Mouse (Mus musculus): ENCODE results near the gene Gm21988.

Gm21988 gene

DNA sequence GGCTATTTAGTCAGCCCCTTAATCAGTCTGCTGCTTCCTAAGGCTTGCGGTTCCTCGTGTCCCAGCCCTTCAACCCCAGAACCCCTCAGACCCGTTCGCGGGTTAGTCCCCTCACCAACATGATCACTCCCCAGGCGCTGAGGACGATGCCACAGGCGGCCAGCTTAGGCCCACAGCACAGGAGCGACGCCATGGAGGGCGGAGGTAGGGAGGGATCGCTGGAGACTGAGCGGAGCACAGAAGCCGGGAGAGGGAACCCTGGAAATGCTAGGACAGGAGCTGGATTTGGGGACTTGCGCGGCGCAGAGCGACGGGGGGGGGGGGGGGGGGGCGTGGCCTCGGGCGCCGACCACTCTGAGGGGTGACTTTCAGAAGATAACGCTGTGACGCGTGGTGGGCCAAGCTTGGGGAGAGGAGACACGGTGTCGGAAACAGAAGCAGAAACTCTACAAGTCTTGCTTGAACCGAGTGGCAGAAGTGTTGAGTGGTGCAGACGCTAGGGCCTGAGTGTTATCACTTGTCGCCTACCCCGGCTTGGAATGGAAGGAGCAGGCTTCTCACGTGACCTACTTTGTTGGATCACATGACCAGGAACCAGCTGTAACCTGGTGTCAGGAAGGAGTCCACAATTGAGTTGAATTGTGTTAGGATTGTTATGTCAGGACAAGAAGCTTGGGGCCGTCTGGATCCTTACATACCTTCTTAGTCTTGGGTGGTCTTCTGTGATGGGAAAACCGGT is at the start of gene Gm21988, which contains the start of gene Rnasek:
TSS of gene Gm21988 (minus strand) at position 290 of the 739 bp plus-strand sequence.
TSS of gene Rnasek (minus strand) at position 302 of the 739 bp plus-strand sequence.
- DNase-seq (ENCODE audit: low read depth, low spot score) = peak; percentile 83

DNA sequence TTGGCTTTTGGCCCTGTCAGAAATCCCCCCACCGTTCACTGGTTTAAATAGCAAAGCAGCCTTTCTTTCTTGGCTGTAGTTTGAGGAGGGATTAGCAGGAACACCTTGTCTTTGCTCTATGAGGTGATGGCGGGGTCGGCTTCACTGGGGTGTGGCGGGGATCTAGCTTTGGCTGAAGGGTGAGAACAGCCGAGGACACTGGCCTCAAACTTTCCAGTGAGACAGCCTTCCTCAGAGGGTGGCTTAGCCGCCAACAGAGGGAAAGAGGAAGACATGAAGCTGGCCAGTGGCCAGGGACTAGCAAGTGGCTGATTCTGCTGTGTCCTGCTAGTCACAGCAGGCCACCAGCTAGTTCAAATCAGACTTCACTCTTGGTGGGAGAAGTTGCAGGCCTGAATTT is 49.6 kb upstream of the Gm21988 start:
- DNase-seq (ENCODE audit: low read depth, low spot score) = no peak

DNA sequence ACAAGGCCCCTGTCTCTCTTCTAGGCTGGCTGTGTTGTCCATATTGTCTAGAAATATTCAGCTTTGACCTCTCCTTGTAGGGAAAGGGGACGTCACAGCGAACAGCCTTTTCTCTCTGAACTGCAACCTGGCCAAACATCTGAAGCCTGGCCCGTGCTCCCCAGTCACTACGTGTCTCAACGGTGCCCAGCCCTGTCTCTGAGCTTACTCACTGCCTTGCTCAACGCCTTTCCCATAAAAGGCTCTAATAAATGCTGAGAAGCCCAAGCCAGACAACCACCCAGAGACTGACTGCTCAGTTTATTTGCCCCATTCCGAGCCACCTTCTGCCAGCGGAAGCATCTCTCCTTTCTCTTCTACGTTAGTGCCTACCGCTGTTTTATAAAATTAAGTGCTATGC is 48.5 kb upstream of the Gm21988 start:
- DNase-seq (ENCODE audit: low read depth, low spot score) = no peak

DNA sequence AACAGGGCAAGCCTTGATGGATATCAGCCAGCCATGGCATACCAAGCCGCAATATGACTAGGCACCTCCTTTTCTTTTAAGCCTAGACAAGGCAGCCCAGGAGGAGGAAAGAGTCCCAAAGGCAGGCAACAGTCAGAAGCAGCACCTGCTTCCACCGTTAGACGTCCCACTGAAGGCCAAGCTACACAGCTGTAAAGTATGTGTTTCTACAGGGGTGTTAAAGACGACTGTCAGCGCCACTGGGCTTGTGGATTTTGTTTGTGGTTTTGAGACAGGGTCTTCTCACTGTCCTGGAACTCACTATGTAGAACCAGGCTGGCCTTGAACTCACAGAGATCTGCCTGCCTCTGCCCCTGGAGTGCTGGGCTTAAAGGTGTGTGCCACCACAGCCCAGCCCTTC is 46.1 kb upstream of the Gm21988 start:
- DNase-seq (ENCODE audit: low read depth, low spot score) = no peak

DNA sequence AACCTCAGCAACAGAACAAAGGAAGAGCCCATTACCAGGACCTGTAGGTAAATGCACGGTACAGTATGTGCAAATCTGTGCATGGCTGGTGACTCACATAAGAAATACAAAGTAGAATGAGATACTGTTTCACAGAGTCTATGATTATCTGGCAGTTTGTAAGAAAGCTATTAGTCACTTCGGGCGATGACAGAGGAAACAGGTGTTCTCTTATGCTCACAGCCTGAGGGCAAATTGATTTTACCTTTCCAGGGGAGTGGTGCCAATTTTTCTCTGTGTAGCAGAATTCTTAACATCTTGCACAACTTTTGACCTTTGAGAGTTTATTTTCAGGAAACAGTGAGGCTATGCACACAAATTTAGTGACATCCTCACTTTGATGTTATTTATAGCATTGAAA is 45.1 kb upstream of the Gm21988 start:
- no peak for DNase-seq (ENCODE audit: low read depth, low spot score)

DNA sequence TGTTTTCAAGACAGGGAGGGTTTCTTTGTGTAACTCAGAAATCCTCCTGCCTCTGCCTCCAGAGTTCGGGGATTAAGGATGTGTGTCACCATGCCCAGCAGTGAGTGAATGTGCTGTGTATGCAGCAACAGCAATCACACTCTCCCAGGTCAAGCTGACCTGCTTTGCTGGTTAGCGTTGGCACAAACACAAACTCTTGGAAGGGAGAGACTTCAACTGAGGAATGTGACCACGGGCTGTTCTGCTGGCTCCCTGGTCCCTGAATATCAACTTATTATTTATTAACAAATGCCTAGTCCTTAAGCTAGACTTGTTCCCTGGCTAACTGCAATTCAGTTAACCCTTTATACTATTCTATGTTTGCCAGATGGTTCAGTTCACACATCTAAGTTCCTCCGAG is 44.0 kb upstream of the Gm21988 start:
- no peak for DNase-seq (ENCODE audit: low read depth, low spot score)

DNA sequence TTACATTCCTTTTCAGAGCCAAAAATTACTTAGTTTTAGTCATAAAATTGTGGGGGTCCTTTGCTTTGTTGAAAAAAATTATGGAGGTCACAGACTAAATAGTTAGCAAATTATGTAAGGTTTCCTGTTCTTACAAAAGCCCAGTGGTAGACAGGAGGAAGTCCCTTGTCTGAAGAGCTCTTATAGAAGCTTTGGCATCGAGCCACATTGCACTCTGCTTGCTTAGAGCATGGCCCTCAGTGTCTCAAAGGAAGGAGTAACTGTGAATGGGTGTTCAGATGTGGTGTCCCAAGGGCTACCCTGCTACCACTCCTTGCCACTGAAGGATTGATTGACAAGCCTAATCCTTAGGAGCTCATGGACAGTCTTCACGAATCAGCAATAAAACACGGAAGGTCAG is 40.8 kb upstream of the Gm21988 start:
- no peak for DNase-seq (ENCODE audit: low read depth, low spot score)

DNA sequence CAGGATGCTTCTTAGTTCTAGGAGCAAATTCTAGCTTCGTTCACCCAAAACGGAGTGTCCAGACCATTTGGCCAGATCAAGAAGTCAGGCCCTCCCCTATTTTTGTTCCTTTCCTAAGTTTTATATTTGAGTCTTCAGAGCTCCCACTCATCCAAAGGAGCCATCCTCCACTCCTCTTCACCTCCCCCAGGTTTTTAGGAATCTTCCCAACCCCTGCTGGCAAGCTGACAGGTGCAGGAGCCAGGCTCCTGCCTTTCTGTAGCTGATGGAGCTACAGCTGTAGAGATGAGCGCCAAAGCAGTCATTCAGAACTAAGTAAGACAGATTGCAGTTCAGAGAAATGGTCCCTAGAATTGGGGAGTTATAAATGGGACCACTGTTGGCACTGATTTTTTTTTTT is 39.3 kb upstream of the Gm21988 start:
- no peak for DNase-seq (ENCODE audit: low read depth, low spot score)

- no peak for DNase-seq (ENCODE audit: low read depth, low spot score)
Observed at GRCm38 (mm10) chr11:70271641-70272040, 32.0 kb upstream of the Gm21988 start.

DNA sequence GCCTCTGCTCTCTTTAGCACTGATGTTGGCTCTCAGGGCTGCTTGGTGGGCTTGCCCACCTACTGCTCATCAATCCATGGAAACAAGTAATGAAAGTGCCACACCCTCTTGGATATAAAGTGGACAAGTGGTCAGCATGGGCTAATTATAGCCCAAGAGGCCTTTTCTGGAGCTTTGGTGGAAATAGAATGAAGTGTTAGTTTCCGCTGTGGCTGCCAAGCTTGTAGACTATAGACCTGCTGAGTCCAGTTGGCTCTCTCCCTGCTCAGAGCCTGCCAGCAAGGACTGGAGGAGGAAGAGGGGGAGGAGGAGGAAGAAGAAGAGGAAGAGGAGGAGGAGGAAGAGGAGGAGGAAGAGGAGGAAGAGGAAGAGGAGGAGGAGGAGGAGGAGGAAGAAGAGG is 26.8 kb upstream of the Gm21988 start:
- DNase-seq (ENCODE audit: low read depth, low spot score) = no peak

- no peak for DNase-seq (ENCODE audit: low read depth, low spot score)
Observed at GRCm38 (mm10) chr11:70265819-70266218, 26.2 kb upstream of the Gm21988 start.

GRCm38 (mm10) chr11:70265252-70265651 is 25.6 kb upstream of the Gm21988 start:
- no peak for DNase-seq (ENCODE audit: low read depth, low spot score)

GRCm38 (mm10) chr11:70259035-70259434 is 19.4 kb upstream of the Gm21988 start:
- no peak for DNase-seq (ENCODE audit: low read depth, low spot score)

DNA sequence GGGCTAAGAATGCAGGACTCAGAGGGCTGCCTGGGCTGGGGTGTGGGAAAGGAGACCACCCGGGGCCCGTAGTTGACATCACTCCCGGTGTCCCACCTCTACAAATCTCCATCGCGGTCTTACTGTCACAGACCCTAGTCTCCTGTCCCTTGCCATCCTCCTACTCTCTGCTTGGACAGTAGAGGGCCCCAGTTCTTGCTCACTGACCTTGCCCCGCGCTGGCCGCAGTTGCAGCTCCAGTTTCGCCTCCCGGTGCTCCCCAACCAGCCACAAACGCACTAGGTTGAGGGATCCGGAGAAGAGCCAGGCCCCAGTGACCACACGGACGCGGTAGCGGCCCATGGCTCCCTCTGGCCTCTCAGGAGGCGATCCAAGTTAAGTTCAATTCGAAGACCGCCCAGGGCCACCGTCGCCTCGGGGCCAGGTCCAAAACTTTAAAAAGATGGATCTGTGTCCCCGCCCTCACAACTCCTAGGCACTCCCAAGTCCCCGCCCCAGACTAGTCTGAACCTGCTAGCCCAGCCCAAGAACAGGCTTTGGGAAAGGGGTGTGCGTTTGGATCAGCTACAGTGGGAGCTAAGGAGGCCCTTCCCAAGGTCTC is 15.4 kb upstream of the Gm21988 start, which contains the start of gene Alox12:
TSS of gene Alox12 (minus strand) at position 423 of the 601 bp plus-strand sequence.
- DNase-seq (ENCODE audit: low read depth, low spot score) = no peak

GRCm38 (mm10) chr11:70254337-70254736 is 14.7 kb upstream of the Gm21988 start:
- no peak for DNase-seq (ENCODE audit: low read depth, low spot score)

DNA sequence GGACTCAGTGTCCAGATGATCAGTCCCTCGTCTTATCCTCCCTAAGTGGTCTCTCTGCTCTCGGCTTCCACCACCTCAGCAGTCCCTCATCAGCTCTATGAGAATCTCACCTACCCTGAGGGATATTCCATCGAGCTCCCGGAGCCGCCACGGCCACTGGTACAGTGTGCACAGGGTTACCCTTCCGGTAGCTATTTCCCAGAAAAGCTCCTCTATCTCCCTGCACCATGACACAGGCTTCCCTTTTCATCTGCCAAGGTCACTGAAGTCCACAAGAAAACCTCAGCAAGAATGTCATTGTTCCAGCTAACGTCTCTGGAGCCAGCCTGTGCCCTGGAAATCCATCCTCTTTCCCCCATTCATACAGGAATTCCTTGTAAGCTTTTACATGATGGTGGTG is 12.2 kb upstream of the Gm21988 start:
- DNase-seq (ENCODE audit: low read depth, low spot score) = no peak

GRCm38 (mm10) chr11:70250150-70250549 is 10.5 kb upstream of the Gm21988 start:
- DNase-seq (ENCODE audit: low read depth, low spot score) = no peak

- DNase-seq (ENCODE audit: low read depth, low spot score) = peak; percentile 68
Observed at GRCm38 (mm10) chr11:70247136-70247845, 7.7 kb upstream of the Gm21988 start.

- DNase-seq (ENCODE audit: low read depth, low spot score) = no peak
Observed at GRCm38 (mm10) chr11:70242591-70242990, 3.0 kb upstream of the Gm21988 start.

- DNase-seq (ENCODE audit: low read depth, low spot score) = no peak
Observed at GRCm38 (mm10) chr11:70238591-70239440, 814 bp downstream of the Gm21988 start.

GRCm38 (mm10) chr11:70237457-70238167 is 2.0 kb downstream of the Gm21988 start, which contains the start of gene 0610010K14Rik:
Gene 0610010K14Rik, minus strand, starts transcription at chr11:70237914.
- DNase-seq (ENCODE audit: low read depth, low spot score) = peak; percentile 97

Measured in mesoderm, embryonic 11.5 days (tissue).